Mouse (Mus musculus): ENCODE data around the gene Vti1a.

DNA sequence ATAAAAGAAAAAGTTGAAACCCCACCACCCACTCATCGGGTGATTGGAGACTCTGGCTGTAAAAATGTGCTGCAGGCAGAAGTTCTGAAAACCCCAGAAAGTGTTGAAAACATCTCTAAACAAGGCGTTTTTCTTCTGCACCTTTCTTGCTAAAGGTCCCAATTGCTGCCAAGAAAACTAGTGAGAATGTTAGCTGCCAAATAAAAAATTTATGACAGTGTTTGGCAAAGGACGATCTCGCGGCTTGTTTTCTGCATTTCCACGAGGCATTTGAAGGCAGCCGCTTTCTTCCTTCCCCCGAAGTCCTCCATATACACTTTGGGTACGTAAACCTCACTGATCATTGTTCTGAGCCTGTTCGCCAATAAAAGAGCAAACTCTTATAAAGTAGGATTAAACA, 291.6 kb downstream of the Vti1a start:
- TF ChIP-seq GATA1 (IDR thresholded peaks at IDR 0.05; ENCODE audit: borderline replicate concordance, low read length) (no peak), CTCF (IDR thresholded peaks at IDR 0.05; ENCODE audit: low read depth, low read length) (no peak), GATA2 (IDR thresholded peaks at IDR 0.05; ENCODE audit: borderline replicate concordance, low read depth, low read length) (no peak), TAL1 (conservative IDR thresholded peaks at IDR 0.05; ENCODE audit: low read depth, low read length) (no peak), POLR2AphosphoS5 (IDR thresholded peaks at IDR 0.05; ENCODE audit: insufficient replicate concordance, low read depth, low read length) (no peak)
